Mouse (Mus musculus): ENCODE results near the gene Akap8.

Akap8 gene

GRCm38 (mm10) chr17:32320597-32321389 lies at the start of gene Akap8:
Gene Akap8, minus strand, starts transcription at chr17:32321238.
- DNase-seq (ENCODE audit: low spot score): peak; percentile 98

DNA sequence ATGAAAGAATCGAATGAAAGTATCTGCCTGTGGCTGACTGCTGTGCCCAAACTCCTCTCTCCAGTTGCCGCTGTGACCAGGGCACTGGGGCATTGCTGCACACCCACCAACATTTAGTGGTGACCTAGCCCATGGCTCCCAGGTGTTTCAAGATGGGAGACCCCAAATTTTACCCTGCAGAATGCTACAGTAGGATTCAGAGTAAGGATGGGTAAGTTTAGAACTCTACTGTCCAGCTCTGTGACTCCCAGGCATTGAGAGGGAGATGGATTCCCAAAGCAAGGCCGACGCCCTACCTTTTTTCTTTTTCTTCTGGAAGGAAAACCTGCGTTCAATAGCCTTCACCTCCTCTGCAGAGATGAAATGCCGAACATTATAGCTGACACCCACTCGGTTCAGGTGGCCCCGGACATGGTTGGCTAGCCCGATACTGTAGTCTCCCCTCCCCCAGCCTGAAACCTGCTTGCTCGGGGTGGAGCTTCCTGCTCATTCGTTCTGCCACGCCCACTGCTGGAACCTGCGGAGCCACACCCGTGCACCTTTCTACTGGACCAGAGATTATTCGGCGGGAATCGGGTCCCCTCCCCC lies 48.0 kb upstream of the Akap8 start:
- DNase-seq (ENCODE audit: low spot score): no peak

- no peak for DNase-seq (ENCODE audit: low spot score)
Observed at GRCm38 (mm10) chr17:32367706-32368105, 46.7 kb upstream of the Akap8 start.

DNA sequence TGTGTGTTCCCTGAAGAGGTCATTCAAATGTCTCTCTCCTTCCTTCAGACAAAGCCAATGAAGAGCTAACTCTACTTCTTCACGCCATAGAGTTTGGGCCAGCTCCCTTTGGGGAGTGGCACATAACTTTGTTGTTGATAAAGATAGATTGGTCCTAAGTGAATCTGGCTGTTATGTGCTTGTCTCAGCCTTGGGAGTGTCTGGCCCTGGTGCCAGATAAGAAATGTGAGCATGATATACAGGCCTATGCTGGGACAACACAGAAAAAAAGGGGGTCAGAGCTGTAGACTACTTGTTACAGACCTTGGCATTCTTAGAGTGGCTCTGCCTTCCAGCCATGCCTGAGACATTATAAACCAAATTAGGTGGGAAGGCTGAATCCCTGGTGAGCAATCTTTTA lies 44.3 kb upstream of the Akap8 start:
- no peak for DNase-seq (ENCODE audit: low spot score)

- no peak for DNase-seq (ENCODE audit: low spot score)
Observed at GRCm38 (mm10) chr17:32364850-32365249, 43.8 kb upstream of the Akap8 start.

- DNase-seq (ENCODE audit: low spot score): peak; percentile 92
Observed at GRCm38 (mm10) chr17:32364331-32364730, 43.3 kb upstream of the Akap8 start.

GRCm38 (mm10) chr17:32363821-32364301 lies 42.8 kb upstream of the Akap8 start:
- DNase-seq (ENCODE audit: low spot score): peak; percentile 54

GRCm38 (mm10) chr17:32362686-32363085 lies 41.6 kb upstream of the Akap8 start:
- DNase-seq (ENCODE audit: low spot score): no peak

DNA sequence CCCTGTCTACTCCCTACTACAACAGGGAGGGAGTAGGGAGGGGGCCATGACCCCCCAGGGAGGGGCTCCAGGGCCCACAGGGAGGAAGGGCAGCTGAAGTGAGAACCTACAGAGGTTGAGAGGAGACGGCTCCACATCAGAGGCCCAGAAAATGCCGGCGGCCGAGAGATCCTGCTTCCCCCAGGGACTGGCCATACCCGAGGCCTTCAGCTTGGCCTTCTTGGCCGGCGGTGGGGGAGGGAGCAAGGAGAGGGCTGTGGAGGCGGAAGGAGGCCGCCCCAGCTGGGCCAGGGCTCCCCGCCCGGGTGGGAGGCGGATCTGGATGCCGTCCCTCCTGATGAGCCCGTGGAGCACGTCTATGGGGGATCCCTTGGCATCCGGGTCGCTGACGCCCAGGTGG lies 38.9 kb upstream of the Akap8 start:
- DNase-seq (ENCODE audit: low spot score): no peak

- DNase-seq (ENCODE audit: low spot score): no peak
Observed at GRCm38 (mm10) chr17:32358943-32359340, 37.9 kb upstream of the Akap8 start.

DNA sequence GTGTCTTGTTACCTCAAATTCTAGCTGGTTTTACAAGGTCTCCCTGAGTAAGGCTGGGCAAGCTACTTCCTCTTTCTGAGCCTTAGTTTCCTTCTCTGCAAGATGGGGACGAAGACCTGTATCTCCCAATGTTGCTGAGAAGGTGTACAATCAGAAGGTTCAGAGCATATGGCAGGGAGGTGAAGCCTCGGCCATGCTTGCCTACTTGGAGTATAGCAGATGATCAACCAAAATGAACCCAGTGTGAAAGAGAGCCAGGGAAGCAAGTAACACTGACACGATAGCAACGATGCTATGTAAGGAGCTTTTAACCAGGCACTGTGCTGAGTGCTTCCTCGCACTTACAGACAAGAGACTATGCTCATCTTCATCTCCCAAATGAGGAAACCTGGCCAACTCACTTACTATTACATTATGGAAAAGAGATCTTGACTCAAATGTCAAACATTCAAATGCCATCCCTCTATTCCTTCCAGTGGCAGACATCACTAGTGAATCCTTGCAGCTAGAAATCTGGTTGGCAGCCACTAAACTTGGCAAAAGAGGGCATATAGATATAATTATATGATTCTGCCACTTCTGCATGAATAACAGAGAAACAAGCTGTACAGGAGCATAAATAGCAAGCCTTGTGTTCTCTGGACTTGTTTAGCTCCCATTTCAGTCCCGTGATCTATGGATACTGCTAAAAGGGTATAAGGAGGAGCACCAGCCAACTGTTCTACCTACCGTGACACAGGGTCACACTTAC lies 37.3 kb upstream of the Akap8 start:
- no peak for DNase-seq (ENCODE audit: low spot score)

- no peak for DNase-seq (ENCODE audit: low spot score)
Observed at GRCm38 (mm10) chr17:32356766-32357760, 36.0 kb upstream of the Akap8 start.

GRCm38 (mm10) chr17:32356281-32356680 lies 35.2 kb upstream of the Akap8 start:
- no peak for DNase-seq (ENCODE audit: low spot score)

DNA sequence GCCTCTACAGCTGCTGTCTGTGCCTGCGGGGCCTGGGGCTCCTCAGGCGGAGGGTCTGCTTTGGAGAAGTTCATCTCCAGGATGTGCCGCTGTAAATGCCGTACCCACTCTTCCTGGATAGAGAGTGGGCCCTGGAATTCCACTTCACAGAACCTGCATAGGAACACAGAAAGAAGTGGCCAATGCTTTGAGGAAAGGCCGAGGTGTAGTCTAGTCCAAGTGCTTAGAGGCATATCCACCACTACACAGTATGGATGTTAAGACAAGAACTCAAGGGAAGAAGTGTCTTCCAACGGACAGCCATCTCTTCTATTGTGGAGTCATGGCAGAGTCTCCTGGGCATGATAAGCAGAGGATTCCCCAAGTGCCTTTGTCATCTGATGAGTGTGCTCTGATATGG lies 34.0 kb upstream of the Akap8 start:
- DNase-seq (ENCODE audit: low spot score): no peak

GRCm38 (mm10) chr17:32354211-32354610 lies 33.2 kb upstream of the Akap8 start:
- no peak for DNase-seq (ENCODE audit: low spot score)

- DNase-seq (ENCODE audit: low spot score): no peak
Observed at GRCm38 (mm10) chr17:32353696-32354095, 32.7 kb upstream of the Akap8 start.

GRCm38 (mm10) chr17:32351726-32352125 lies 30.7 kb upstream of the Akap8 start:
- DNase-seq (ENCODE audit: low spot score): no peak

GRCm38 (mm10) chr17:32351269-32351668 lies 30.2 kb upstream of the Akap8 start:
- no peak for DNase-seq (ENCODE audit: low spot score)

- DNase-seq (ENCODE audit: low spot score): peak; percentile 99
Observed at GRCm38 (mm10) chr17:32350382-32350983, 29.4 kb upstream of the Akap8 start, which contains the start of gene Akap8l. Gene Akap8l, minus strand, starts transcription at chr17:32350607.

DNA sequence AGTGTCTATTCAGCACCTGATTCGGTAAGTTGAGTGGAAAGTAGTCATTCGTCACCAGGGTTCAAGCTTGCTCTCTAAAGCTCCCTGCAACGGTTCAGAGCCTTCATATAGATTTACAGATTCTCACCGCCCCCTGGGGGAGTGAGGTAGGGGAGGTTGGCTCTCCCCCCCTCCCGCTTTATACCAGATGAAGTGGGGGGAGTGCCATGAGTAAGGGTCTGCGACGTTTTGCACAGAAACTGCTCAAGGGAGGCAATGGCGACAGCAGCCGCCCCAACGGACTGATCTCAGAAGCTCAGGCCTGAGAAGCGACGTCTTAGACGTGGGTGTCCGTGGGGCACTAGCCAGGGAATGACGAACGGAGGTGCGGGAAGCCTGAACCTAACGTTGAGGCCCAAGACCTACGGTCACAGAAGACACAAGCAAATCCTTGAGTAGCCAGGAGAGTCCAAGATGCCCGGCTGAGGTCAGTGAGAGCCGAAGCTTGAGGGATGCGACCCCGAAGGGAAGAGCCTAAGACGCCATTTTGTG lies 28.9 kb upstream of the Akap8 start:
- no peak for DNase-seq (ENCODE audit: low spot score)

Data from testis, postnatal 14 days (tissue).